Mouse (Mus musculus) CH12.LX (cell line): ENCODE measurements around the gene Kyat1. TPM values are rescaled to one million over a fixed set of nuclear protein-coding genes. Genes with fewer than 3 reads are reported as not detected.

Source experiments
- DNase-seq: peaks from one replicate; pipeline ENCODE4 v3.0.0-alpha.2; 2013; ENCODE audit errors: extremely low read depth
- H3K27ac ChIP-seq: 2 replicates; pipeline ENCODE4 v1.5.1; 2012; ENCODE audit warnings: low read depth, mild to moderate bottlenecking, control low read depth, moderate library complexity; ENCODE audit not compliant: insufficient read depth
- H3K27me3 ChIP-seq: replicated peaks from 2 replicates; pipeline ENCODE3; 2012; ENCODE audit warnings: inconsistent platforms
- H3K36me3 ChIP-seq, 2 experiments: replicated peaks in 1 of 2; 2 replicates each; pipeline versions ENCODE3 to v1.6.1; 2012; ENCODE audit warnings: inconsistent platforms in 1 of 2, low read length in 1 of 2, mild to moderate bottlenecking in 1 of 2, mixed read lengths in 1 of 2, moderate library complexity in 1 of 2; ENCODE audit not compliant: control insufficient read depth in 1 of 2, insufficient read depth in 1 of 2
- H3K4me1 ChIP-seq, 2 experiments: 2 replicates each; pipeline ENCODE4 v1.6.1; 2012; ENCODE audit warnings: inconsistent platforms in 1 of 2, moderate library complexity in 1 of 2; ENCODE audit not compliant: insufficient read depth in 2 of 2, control insufficient read depth in 1 of 2
- H3K4me2 ChIP-seq: 2 replicates; pipeline ENCODE4 v1.6.1; 2012; ENCODE audit warnings: low read depth, mild to moderate bottlenecking, control low read depth; ENCODE audit not compliant: poor library complexity, insufficient read depth, severe bottlenecking
- H3K4me3 ChIP-seq, 3 experiments: fragments of 150-350 bp in 1 of 3; sonication (generic) in 1 of 3; replicated peaks in 1 of 3; 2 replicates each; pipeline versions ENCODE3 to v1.5.1; 2011 to 2012; ENCODE audit warnings: low read depth in 2 of 3, low read length in 2 of 3, mild to moderate bottlenecking in 2 of 3, moderate library complexity in 2 of 3, control low read depth in 1 of 3, improper control_type of control experiment in 1 of 3, inconsistent platforms in 1 of 3, mixed read lengths in 1 of 3; ENCODE audit not compliant: poor library complexity in 1 of 3
- H3K79me2 ChIP-seq: replicated peaks from 2 replicates; pipeline ENCODE4 v1.6.1; 2012; ENCODE audit warnings: mild to moderate bottlenecking, moderate library complexity; ENCODE audit not compliant: control insufficient read depth, poor library complexity, insufficient read depth, severe bottlenecking; ENCODE audit errors: extremely low read depth
- H3K9ac ChIP-seq: 2 replicates; pipeline ENCODE4 v1.6.1; 2012; ENCODE audit warnings: low read depth, mild to moderate bottlenecking, control low read depth, moderate library complexity; ENCODE audit not compliant: insufficient read depth
- H3K9me3 ChIP-seq: replicated peaks from 2 replicates; pipeline ENCODE3; 2012; ENCODE audit warnings: low read length, inconsistent platforms, mixed read lengths
- CHD1 ChIP-seq: IDR thresholded peaks from 2 replicates; pipeline ENCODE4 v1.6.1; 2012; ENCODE audit warnings: low read depth, low read length, improper control_type of control experiment, inconsistent platforms
- CHD2 ChIP-seq: IDR thresholded peaks from 2 replicates; pipeline ENCODE4 v1.6.1; 2011; ENCODE audit warnings: low read length, improper control_type of control experiment
- E2F4 ChIP-seq: IDR thresholded peaks from 2 replicates; pipeline ENCODE4 v1.6.1; 2011; ENCODE audit warnings: low read depth, low read length, improper control_type of control experiment; ENCODE audit not compliant: insufficient replicate concordance
- ELF1 ChIP-seq: IDR thresholded peaks from 2 replicates; pipeline ENCODE4 v1.6.1; 2014; ENCODE audit warnings: low read depth, mild to moderate bottlenecking, inconsistent platforms, low read length, improper control_type of control experiment
- ETS1 ChIP-seq: conservative IDR thresholded peaks from 2 replicates; pipeline ENCODE4 v1.6.1; 2012; ENCODE audit warnings: low read depth, mild to moderate bottlenecking, inconsistent platforms, low read length, improper control_type of control experiment, moderate library complexity
- HCFC1 ChIP-seq: IDR thresholded peaks from 2 replicates; pipeline ENCODE4 v1.6.1; 2012; ENCODE audit warnings: low read depth, mild to moderate bottlenecking, inconsistent platforms, low read length, improper control_type of control experiment
- JUN ChIP-seq: IDR thresholded peaks from 2 replicates; pipeline ENCODE4 v1.6.1; 2011; ENCODE audit warnings: low read depth, mild to moderate bottlenecking, low read length, improper control_type of control experiment, moderate library complexity; ENCODE audit not compliant: insufficient read depth
- KAT2A ChIP-seq: IDR thresholded peaks from 2 replicates; pipeline ENCODE4 v1.6.1; 2012; ENCODE audit warnings: low read length, improper control_type of control experiment, inconsistent platforms; ENCODE audit not compliant: insufficient replicate concordance
- MAFK ChIP-seq: IDR thresholded peaks from 2 replicates; pipeline ENCODE4 v1.6.1; 2011; ENCODE audit warnings: low read length, improper control_type of control experiment; ENCODE audit not compliant: insufficient replicate concordance
- MAZ ChIP-seq: IDR thresholded peaks from 2 replicates; pipeline ENCODE4 v1.6.1; 2012; ENCODE audit warnings: low read depth, mild to moderate bottlenecking, inconsistent platforms, low read length, improper control_type of control experiment, moderate library complexity
- MEF2A ChIP-seq: IDR thresholded peaks from 2 replicates; pipeline ENCODE4 v1.6.1; 2014; ENCODE audit warnings: low read depth, mild to moderate bottlenecking, inconsistent platforms, low read length, improper control_type of control experiment, borderline replicate concordance
- NELFE ChIP-seq: IDR thresholded peaks from 2 replicates; pipeline ENCODE4 v1.6.1; 2011; ENCODE audit warnings: low read depth, low read length, improper control_type of control experiment
- PAX5 ChIP-seq: IDR thresholded peaks from 2 replicates; pipeline ENCODE4 v1.6.1; 2012; ENCODE audit warnings: low read length, inconsistent platforms, mixed read lengths
- POLR2A ChIP-seq: IDR thresholded peaks from 2 replicates; pipeline ENCODE4 v1.6.1; 2011; ENCODE audit warnings: low read depth, mild to moderate bottlenecking, improper control_type of control experiment, low read length
- POLR2AphosphoS2 ChIP-seq: IDR thresholded peaks from 2 replicates; pipeline ENCODE4 v1.6.1; 2011; ENCODE audit warnings: low read depth, low read length, improper control_type of control experiment
- TBP ChIP-seq: conservative IDR thresholded peaks from 2 replicates; pipeline ENCODE4 v1.6.1; 2011; ENCODE audit warnings: low read depth, low read length, improper control_type of control experiment
- USF1 ChIP-seq: IDR thresholded peaks from 2 replicates; pipeline ENCODE4 v1.6.1; 2014; ENCODE audit warnings: low read depth, mild to moderate bottlenecking, inconsistent platforms, low read length, improper control_type of control experiment
- USF2 ChIP-seq: conservative IDR thresholded peaks from 2 replicates; pipeline ENCODE4 v1.6.1; 2011; ENCODE audit warnings: low read depth, low read length, improper control_type of control experiment
- ZC3H11A ChIP-seq: IDR thresholded peaks from 2 replicates; pipeline ENCODE4 v1.6.1; 2012; ENCODE audit warnings: low read depth, mild to moderate bottlenecking, inconsistent platforms, low read length, improper control_type of control experiment
- ZKSCAN1 ChIP-seq: IDR thresholded peaks from 2 replicates; pipeline ENCODE4 v1.6.1; 2012; ENCODE audit warnings: low read depth, inconsistent platforms, low read length, improper control_type of control experiment, borderline replicate concordance
- ZMIZ1 ChIP-seq: IDR thresholded peaks from 2 replicates; pipeline ENCODE4 v1.6.1; 2012; ENCODE audit warnings: low read depth, mild to moderate bottlenecking, inconsistent platforms, low read length, improper control_type of control experiment
- dilution Hi-C: fragments of 300-500 bp; cut with MboI; formaldehyde crosslinking; loops from 2 replicates; pipeline ENCODE4 v1.14.3; 2020; ENCODE audit warnings: low sequenced_read_pairs; ENCODE audit not compliant: extremely low pct_unique_long_range_greater_than_20kb, extremely low pct_ligation_motif_present
- in situ Hi-C: fragments of 300-500 bp; cut with MboI; formaldehyde crosslinking; loops from 3 replicates; pipeline ENCODE4 v1.14.3; 2019; ENCODE audit warnings: low sequenced_read_pairs, low pct_ligation_motif_present, low pct_unique_long_range_greater_than_20kb, mixed read lengths
- polyA plus RNA-seq: library from polyadenylated mRNA; unstranded; fragments of >175 nt; gene quantifications from 2 replicates; pipeline ENCODE4 v1.2.1, GENCODE M21; 2012; ENCODE audit warnings: low read depth; ENCODE audit not compliant: insufficient read length
- total RNA-seq, 2 experiments: library from RNA; depleted of rRNA; stranded (reverse); fragments of 300-350 nt in 1 of 2; fragments of >200 nt in 1 of 2; gene quantifications; 2 replicates each; pipeline ENCODE4 v1.2.3; 2012 to 2014

The Kyat1 gene
- total and polyA plus RNA-seq, 3 experiments, result 5.0 to 7.0 (median 5.4) TPM

- Histone ChIP-seq H3K4me1 (peaks cover 0 to 4% of the 10 kb centered on the region in 2 experiments; a peak in 1 of 4 replicates), H3K36me3 (no peaks in the 10 kb centered on the region), H3K27ac (no peak overlapping the region), H3K27me3 (peaks cover 3% of the 10 kb centered on the region), H3K4me3 (no peak overlapping the region), H3K79me2 (no peaks in the 10 kb centered on the region), H3K9ac (no peak overlapping the region), H3K9me3 (no peaks in the 10 kb centered on the region), H3K4me2 (no peak overlapping the region)
- dilution Hi-C loops (no loop called here), in situ Hi-C loops (no loop called here)
- TF ChIP-seq ELF1 (no peak), TBP (no peak), POLR2AphosphoS2 (no peak), NELFE (no peak), USF2 (no peak), ETS1 (no peak), CHD2 (no peak), POLR2A (no peak), ZKSCAN1 (no peak)
- DNase-seq, result no peak
These were observed 7.3 kb upstream of the Kyat1 start for GRCm38 (mm10) chr2:30212951-30213350.

GRCm38 (mm10) chr2:30212169-30212545 lies 6.5 kb upstream of the Kyat1 start:
- dilution Hi-C loops, result no loop called here
- in situ Hi-C loops, result no loop called here
- H3K27ac ChIP-seq, result no peak overlapping the region

More at GRCm38 (mm10) chr2:30212169-30212545, 6.5 kb upstream of the Kyat1 start:
- Histone ChIP-seq H3K79me2 (no peaks in the 10 kb centered on the region), H3K9ac (no peak overlapping the region), H3K4me1 (peaks cover 0 to 4% of the 10 kb centered on the region in 2 experiments; a peak in 1 of 4 replicates), H3K36me3 (no peaks in the 10 kb centered on the region), H3K27me3 (peaks cover 11% of the 10 kb centered on the region), H3K4me3 (no peak overlapping the region), H3K4me2 (no peak overlapping the region), H3K9me3 (no peaks in the 10 kb centered on the region)
- no peak for DNase-seq
- TF ChIP-seq MEF2A, result no peak
- TF ChIP-seq USF1, result no peak
- TF ChIP-seq ZMIZ1, result no peak
- TF ChIP-seq NELFE, result no peak
- no peak for TF ChIP-seq ZKSCAN1
- no peak for TF ChIP-seq USF2
- TF ChIP-seq ZC3H11A, result no peak
- TF ChIP-seq CHD1, result no peak
- TF ChIP-seq PAX5, result no peak
- TF ChIP-seq ETS1, result no peak
- TF ChIP-seq KAT2A, result no peak
- no peak for TF ChIP-seq JUN
- TF ChIP-seq E2F4, result no peak
- TF ChIP-seq HCFC1, result no peak
- TF ChIP-seq MAZ, result no peak
- no peak for TF ChIP-seq MAFK
